Mouse (Mus musculus): Measurements from ENCODE around the gene Hoxa9.

DNA sequence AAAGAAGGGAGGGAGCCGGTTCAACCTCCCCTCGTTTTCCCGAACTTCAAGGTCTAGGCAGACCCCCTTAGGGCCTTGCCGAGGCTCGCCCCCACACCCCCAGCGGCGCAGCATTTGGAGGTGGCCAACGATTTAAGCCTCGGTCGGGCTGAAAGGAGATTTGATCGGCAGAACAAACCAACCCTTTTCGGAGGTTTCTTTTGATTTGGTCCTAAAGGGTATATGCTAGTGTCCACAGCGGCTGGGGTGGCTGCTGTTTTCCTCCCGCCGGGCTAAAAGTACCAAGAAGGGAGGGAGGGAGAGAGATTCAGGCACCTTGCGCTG, 18.5 kb upstream of the Hoxa9 start:
- TF ChIP-seq CTCF (IDR thresholded peaks at IDR 0.05; ENCODE audit: low read depth) (no peak), EP300 (IDR thresholded peaks at IDR 0.05; ENCODE audit: low read depth) (no peak)

All from heart, postnatal 0 days (tissue).